Mouse (Mus musculus) kidney, embryonic 14.5 days (tissue): ENCODE measurements around the gene Slc8a3. TPM values are rescaled to one million over a fixed set of nuclear protein-coding genes. Genes with fewer than 3 reads are reported as not detected.

Experiments
- ATAC-seq: fragments of 200-750 bp; cut with Nextera tagmentation; 2 replicates; pipeline ENCODE4 v1.8.0; 2017; ENCODE audit warnings: moderate number of reproducible peaks, mild to moderate bottlenecking, moderate TSS enrichment, moderate library complexity; ENCODE audit not compliant: low FRiP score, low TSS enrichment
- H3K27ac ChIP-seq: fragments of 300-500 bp; sonication (generic); 2 replicates; pipeline ENCODE4 v1.5.1; 2014; ENCODE audit warnings: low read depth, mild to moderate bottlenecking, low read length, moderate library complexity, mixed read lengths
- H3K27me3 ChIP-seq: fragments of 300-500 bp; sonication (generic); 2 replicates; pipeline ENCODE4 v1.6.1; 2014; ENCODE audit warnings: mild to moderate bottlenecking, low read length; ENCODE audit not compliant: control insufficient read depth, insufficient read depth
- H3K36me3 ChIP-seq: fragments of 300-500 bp; sonication (generic); 2 replicates; pipeline ENCODE4 v1.6.1; 2014; ENCODE audit warnings: low read length, mixed read lengths; ENCODE audit not compliant: control insufficient read depth, insufficient read depth
- H3K4me1 ChIP-seq: fragments of 300-500 bp; sonication (generic); 2 replicates; pipeline ENCODE4 v1.6.1; 2014; ENCODE audit warnings: low read length, mixed read lengths; ENCODE audit not compliant: control insufficient read depth, insufficient read depth
- H3K4me2 ChIP-seq: fragments of 300-500 bp; sonication (generic); replicated peaks from 2 replicates; pipeline ENCODE4 v1.6.1; 2014; ENCODE audit warnings: low read depth, mild to moderate bottlenecking, low read length
- H3K4me3 ChIP-seq: fragments of 300-500 bp; sonication (generic); 2 replicates; pipeline ENCODE4 v1.5.1; 2014; ENCODE audit warnings: mild to moderate bottlenecking, low read length
- H3K9ac ChIP-seq: fragments of 300-500 bp; sonication (generic); 2 replicates; pipeline ENCODE4 v1.6.1; 2014; ENCODE audit warnings: low read depth, mild to moderate bottlenecking, low read length, moderate library complexity
- H3K9me3 ChIP-seq: fragments of 300-500 bp; sonication (generic); 2 replicates; pipeline ENCODE4 v1.6.1; 2016; ENCODE audit warnings: low read length; ENCODE audit not compliant: control insufficient read depth
- WGBS: fragments of 180-500 bp; shearing (Covaris S2); extraction: QIAGEN DNeasy Blood & Tissue Kit; methylation state at CpG from one replicate; pipeline ENCODE4 v1.1.7; 2014; 5-methylcytosine and 5-hydroxymethylcytosine counted together
- microRNA-seq: library from miRNA; unstranded; fragments of <30 nt; microRNA quantifications from one replicate; pipeline ENCODE4, GENCODE M21; 2016
- polyA plus RNA-seq: library from polyadenylated mRNA; unstranded; fragments of >200 nt; fragmentation: Nextera tagmentation; extraction: Ambion mirVana; gene quantifications from 2 replicates; pipeline ENCODE4 v1.2.1, GENCODE M21; 2014

The Slc8a3 gene
- polyA plus RNA-seq, 1 experiment from 2014 or later = 0.41 TPM

DNA sequence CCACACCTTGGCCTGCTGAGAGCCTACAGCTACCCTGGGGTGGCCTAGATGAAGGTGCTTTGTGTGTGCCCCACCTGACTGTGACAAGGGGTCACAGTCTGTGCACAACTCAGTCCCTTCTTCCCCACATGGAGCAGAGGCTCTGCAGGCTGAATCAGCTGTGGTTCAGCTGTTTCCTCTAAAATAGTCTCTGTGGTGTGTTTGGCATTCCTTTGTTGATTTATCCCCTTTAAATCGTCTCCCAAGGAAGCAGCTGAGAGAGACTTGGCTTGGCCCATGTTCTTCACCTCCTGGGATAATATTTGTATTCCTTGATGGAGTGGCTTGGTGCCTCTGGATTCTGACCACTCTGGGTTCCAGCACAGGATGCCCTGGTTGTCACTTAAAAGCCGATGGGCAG is 180.9 kb downstream of the Slc8a3 start:
- Histone ChIP-seq H3K4me2 (no peak overlapping the region), H3K4me1 (no peaks in the 10 kb centered on the region), H3K36me3 (no peaks in the 10 kb centered on the region), H3K9ac (no peak overlapping the region), H3K27me3 (peaks cover 2% of the 10 kb centered on the region; the same call in 1 of the 2 replicates), H3K27ac (no peak overlapping the region), H3K9me3 (no peaks in the 10 kb centered on the region), H3K4me3 (no peak overlapping the region)
- 78% methylated on average over 2 of the region's 2 CpGs for WGBS
- ATAC-seq = no peak

DNA sequence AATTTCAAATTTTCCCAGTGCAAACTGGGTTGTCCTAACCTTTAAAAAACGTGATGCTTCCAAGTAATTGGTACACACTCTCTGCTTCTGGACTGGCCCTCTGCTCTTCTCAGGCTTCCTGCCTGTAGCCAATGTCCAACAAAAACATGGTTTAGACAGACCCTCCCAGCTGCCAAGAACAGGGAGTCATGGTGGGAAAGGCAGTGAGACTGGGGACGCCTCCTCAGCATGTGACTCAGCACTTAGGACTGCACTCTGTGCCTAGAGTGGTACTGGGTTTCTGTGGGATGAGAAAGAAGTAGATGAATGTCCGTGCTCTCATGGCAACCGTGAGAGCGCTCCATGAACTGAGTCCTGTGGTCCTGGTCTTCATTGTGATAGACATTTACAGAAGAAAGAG is 182.1 kb downstream of the Slc8a3 start:
- no peak overlapping the region for H3K9ac ChIP-seq
- 81% methylated on average over 5 of the region's 5 CpGs for WGBS
- H3K4me2 ChIP-seq = no peak overlapping the region
- H3K36me3 ChIP-seq = no peaks in the 10 kb centered on the region
- no peak for ATAC-seq
- H3K9me3 ChIP-seq = no peaks in the 10 kb centered on the region
- no peak overlapping the region for H3K4me3 ChIP-seq
- H3K27me3 ChIP-seq = no peaks in the 10 kb centered on the region; the same call in 1 of the 2 replicates
- H3K27ac ChIP-seq = no peak overlapping the region
- no peaks in the 10 kb centered on the region for H3K4me1 ChIP-seq

- WGBS = 84% methylated on average over 6 of the region's 6 CpGs
- no peaks in the 10 kb centered on the region for H3K9me3 ChIP-seq
- peaks cover 2% of the 10 kb centered on the region; the same call in 1 of the 2 replicates for H3K27me3 ChIP-seq
- no peak overlapping the region for H3K4me2 ChIP-seq
- no peaks in the 10 kb centered on the region for H3K36me3 ChIP-seq
- no peaks in the 10 kb centered on the region for H3K4me1 ChIP-seq
- no peak overlapping the region for H3K9ac ChIP-seq
- H3K4me3 ChIP-seq = no peak overlapping the region
- no peak for ATAC-seq
- H3K27ac ChIP-seq = no peak overlapping the region
Observed at GRCm38 (mm10) chr12:81147956-81148355, 185.0 kb downstream of the Slc8a3 start.

Small RNAs within 50 kb of the gene (microRNA-seq; reads per million reads assigned to microRNA genes)
- gene Mir3067 = 0.84 reads per million

Other genes starting within 250 kb of the Slc8a3 start
- gene Gm4787, start 46.3 kb upstream of the Slc8a3 start, polyA plus RNA-seq = 0.26 and 0.53 TPM in 2 replicates
- 0.92 and 0.96 TPM in 2 replicates for gene Adam4, start 88.8 kb upstream of the Slc8a3 start, polyA plus RNA-seq
- gene Cox16, start 151.9 kb upstream of the Slc8a3 start, polyA plus RNA-seq = 125 and 173 TPM in 2 replicates
- 24.4 and 31.8 TPM in 2 replicates for gene Gm20498, start 199.7 kb upstream of the Slc8a3 start, polyA plus RNA-seq
- 40.8 and 41.3 TPM in 2 replicates for gene Synj2bp, start 199.7 kb upstream of the Slc8a3 start, polyA plus RNA-seq
- gene Adam21, start 235.3 kb upstream of the Slc8a3 start, polyA plus RNA-seq = 0.36 and 0.58 TPM in 2 replicates